Mouse (Mus musculus) forebrain, postnatal 0 days (tissue): Measurements from ENCODE around the gene Plcb1. TPM values are rescaled to one million over a fixed set of nuclear protein-coding genes. Genes with fewer than 3 reads are reported as not detected.
A peak's percentile ranks its signal among the peaks of the same experiment; 100 is the strongest.

Experiments used
- ATAC-seq: fragments of 200-750 bp; cut with Nextera tagmentation; 2 replicates; pipeline ENCODE4 v1.8.0; 2017; ENCODE audit warnings: mild to moderate bottlenecking, moderate library complexity
- DNase-seq: peaks from one replicate; pipeline ENCODE4 v3.0.0-alpha.2; 2015
- H3K27ac ChIP-seq: fragments of 300-500 bp; sonication (generic); 2 replicates; pipeline ENCODE4 v1.5.1; 2014; ENCODE audit warnings: low read depth, mild to moderate bottlenecking, antibody characterized with exemption, low read length, moderate library complexity, mixed read lengths
- H3K27me3 ChIP-seq: fragments of 300-500 bp; sonication (generic); 2 replicates; pipeline ENCODE4 v1.6.1; 2014; ENCODE audit warnings: mild to moderate bottlenecking, low read length, mixed read lengths; ENCODE audit not compliant: insufficient read depth
- H3K36me3 ChIP-seq: fragments of 300-500 bp; sonication (generic); 2 replicates; pipeline ENCODE4 v1.6.1; 2014; ENCODE audit warnings: mild to moderate bottlenecking, moderate library complexity; ENCODE audit not compliant: insufficient read depth
- H3K4me1 ChIP-seq: fragments of 300-500 bp; sonication (generic); 2 replicates; pipeline ENCODE4 v1.6.1; 2014; ENCODE audit warnings: antibody characterized with exemption; ENCODE audit not compliant: insufficient read depth
- H3K4me2 ChIP-seq: fragments of 300-500 bp; sonication (generic); 2 replicates; pipeline ENCODE4 v1.6.1; 2014; ENCODE audit warnings: low read depth, mild to moderate bottlenecking, moderate library complexity
- H3K4me3 ChIP-seq: fragments of 300-500 bp; sonication (generic); 2 replicates; pipeline ENCODE4 v1.5.1; 2014; ENCODE audit warnings: low read depth, low read length, mixed read lengths
- H3K9ac ChIP-seq: fragments of 300-500 bp; sonication (generic); 2 replicates; pipeline ENCODE4 v1.6.1; 2014; ENCODE audit warnings: mild to moderate bottlenecking
- H3K9me3 ChIP-seq: fragments of 300-500 bp; sonication (generic); 2 replicates; pipeline ENCODE4 v1.6.1; 2016; ENCODE audit warnings: low read length
- CTCF ChIP-seq: sonication (generic); IDR thresholded peaks from 2 replicates; pipeline ENCODE4 v1.5.1; 2016; ENCODE audit warnings: antibody characterized with exemption, control low read depth, low read depth
- WGBS: fragments of 180-500 bp; shearing (Covaris S2); extraction: QIAGEN DNeasy Blood & Tissue Kit; methylation state at CpG from one replicate; pipeline ENCODE4 v1.1.7; 2014; 5-methylcytosine and 5-hydroxymethylcytosine counted together
- polyA plus RNA-seq: library from polyadenylated mRNA; unstranded; fragments of >200 nt; fragmentation: Nextera tagmentation; extraction: Ambion mirVana; gene quantifications from 2 replicates; pipeline ENCODE4 v1.2.1, GENCODE M21; 2015
- total RNA-seq: library from RNA; depleted of rRNA; stranded (reverse); fragments of >200 nt; gene quantifications from 2 replicates; pipeline ENCODE4 v1.2.3, GENCODE M21; 2014; rRNA removed

Gene Plcb1
- total and polyA plus RNA-seq, 2 experiments from 2014 or later = 37.7 to 61.8 TPM

- ATAC-seq (no peak), DNase-seq (no peak)
- Histone ChIP-seq H3K9me3 (no peaks in the 10 kb centered on the region), H3K36me3 (no peaks in the 10 kb centered on the region), H3K4me1 (no peaks in the 10 kb centered on the region), H3K27ac (no peak overlapping the region), H3K4me3 (no peak overlapping the region), H3K27me3 (no peaks in the 10 kb centered on the region), H3K9ac (no peak overlapping the region), H3K4me2 (no peak overlapping the region)
- TF ChIP-seq CTCF = no peak
Measured at GRCm38 (mm10) chr2:135503998-135504354, 718.1 kb downstream of the Plcb1 start.

- Histone ChIP-seq H3K9ac (no peak overlapping the region), H3K4me3 (no peak overlapping the region), H3K36me3 (no peaks in the 10 kb centered on the region), H3K27ac (no peak overlapping the region), H3K4me2 (no peak overlapping the region), H3K4me1 (no peaks in the 10 kb centered on the region), H3K27me3 (no peaks in the 10 kb centered on the region), H3K9me3 (no peaks in the 10 kb centered on the region)
- 22% methylated on average over 1 of the region's 1 CpGs for WGBS
- ATAC-seq (no peak), DNase-seq (peak; percentile 54)
- no peak for TF ChIP-seq CTCF
Measured at GRCm38 (mm10) chr2:135507111-135507510, 721.2 kb downstream of the Plcb1 start.

GRCm38 (mm10) chr2:135518956-135519355, 733.1 kb downstream of the Plcb1 start:
- H3K27me3 ChIP-seq = no peaks in the 10 kb centered on the region
- TF ChIP-seq CTCF = no peak
- H3K36me3 ChIP-seq = no peaks in the 10 kb centered on the region
- WGBS = 54% methylated on average over 2 of the region's 2 CpGs
- H3K27ac ChIP-seq = no peak overlapping the region
- no peaks in the 10 kb centered on the region for H3K4me1 ChIP-seq
- no peaks in the 10 kb centered on the region for H3K9me3 ChIP-seq
- DNase-seq = peak; percentile 61
- H3K4me3 ChIP-seq = no peak overlapping the region
- no peak for ATAC-seq
- no peak overlapping the region for H3K9ac ChIP-seq
- H3K4me2 ChIP-seq = no peak overlapping the region

Other genes with a start within 250 kb of the Plcb1 start
- gene Hao1, start 231.7 kb upstream of the Plcb1 start, total RNA-seq = 0.24 TPM in 1 of 2 replicates, not detected in the other
- gene Hao1, start 231.7 kb upstream of the Plcb1 start, polyA plus RNA-seq = 0.13 and 0.17 TPM in 2 replicates
- gene Tmx4, start 141.9 kb upstream of the Plcb1 start, total RNA-seq = 110 and 161 TPM in 2 replicates
- 35.8 and 65.6 TPM in 2 replicates for gene Tmx4, start 141.9 kb upstream of the Plcb1 start, polyA plus RNA-seq